Mouse (Mus musculus): ENCODE results near the gene Zc3h12c. TPM values are rescaled to one million over a fixed set of nuclear protein-coding genes. Genes with fewer than 3 reads are reported as not detected.

Gene Zc3h12c
- polyA plus RNA-seq, 1 experiment from 2014 or later, result 4.7 TPM

GRCm38 (mm10) chr9:52181419-52181818 is 13.0 kb upstream of the Zc3h12c start:
- ATAC-seq (ENCODE audit: low read depth), result no peak
- Histone ChIP-seq H3K9ac (no peak overlapping the region), H3K4me2 (no peak overlapping the region), H3K27ac (replicated peaks) (no peak overlapping the region), H3K4me1 (replicated peaks) (no peaks in the 10 kb centered on the region), H3K36me3 (no peaks in the 10 kb centered on the region), H3K9me3 (no peaks in the 10 kb centered on the region), H3K27me3 (no peaks in the 10 kb centered on the region), H3K4me3 (no peak overlapping the region)
- WGBS, result 88% methylated on average over 2 of the region's 2 CpGs

GRCm38 (mm10) chr9:52180851-52181250 is 12.5 kb upstream of the Zc3h12c start:
- Histone ChIP-seq H3K9me3 (no peaks in the 10 kb centered on the region), H3K27ac (replicated peaks) (no peak overlapping the region), H3K27me3 (no peaks in the 10 kb centered on the region), H3K4me1 (replicated peaks) (no peaks in the 10 kb centered on the region), H3K4me3 (no peak overlapping the region), H3K9ac (no peak overlapping the region), H3K36me3 (no peaks in the 10 kb centered on the region), H3K4me2 (no peak overlapping the region)
- WGBS, result 88% methylated on average over 6 of the region's 6 CpGs
- no peak for ATAC-seq (ENCODE audit: low read depth)

DNA sequence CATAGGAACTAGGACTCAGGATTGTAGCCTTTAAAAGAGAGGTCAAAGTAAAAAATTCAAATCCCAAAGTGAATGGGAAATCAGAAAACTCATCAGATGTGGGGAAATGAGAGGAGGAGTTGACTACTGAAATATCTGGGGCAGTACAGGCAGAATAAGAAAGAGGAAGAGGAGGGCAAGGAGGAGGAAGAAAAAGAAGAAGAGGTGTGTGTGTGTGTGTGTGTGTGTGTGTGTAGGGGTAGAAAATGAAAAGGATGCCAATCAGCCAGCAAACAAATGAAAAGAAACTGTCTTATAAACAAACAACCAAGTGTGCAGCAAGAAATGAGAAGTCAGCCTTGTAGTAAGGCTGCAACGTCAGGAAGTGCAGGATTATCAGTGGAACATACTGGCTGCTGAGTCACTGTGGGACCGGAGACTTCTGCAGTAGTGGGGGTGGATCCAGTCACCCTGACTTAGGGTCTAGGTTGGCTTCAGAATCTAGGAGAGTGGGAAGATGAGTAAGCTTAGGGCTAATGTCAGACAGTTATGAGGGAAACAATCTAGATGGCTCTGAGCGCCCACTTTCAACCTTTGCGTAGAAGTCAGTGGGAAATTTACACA is 7.0 kb upstream of the Zc3h12c start:
- 90% methylated on average over 4 of the region's 4 CpGs for WGBS
- H3K4me2 ChIP-seq, result no peak overlapping the region
- H3K4me3 ChIP-seq, result no peak overlapping the region
- peaks cover 14% of the 10 kb centered on the region for H3K27me3 ChIP-seq
- no peak for ATAC-seq (ENCODE audit: low read depth)
- H3K27ac ChIP-seq (replicated peaks), result no peak overlapping the region
- no peaks in the 10 kb centered on the region for H3K36me3 ChIP-seq
- no peaks in the 10 kb centered on the region for H3K9me3 ChIP-seq
- H3K9ac ChIP-seq, result no peak overlapping the region
- no peaks in the 10 kb centered on the region for H3K4me1 ChIP-seq (replicated peaks)

DNA sequence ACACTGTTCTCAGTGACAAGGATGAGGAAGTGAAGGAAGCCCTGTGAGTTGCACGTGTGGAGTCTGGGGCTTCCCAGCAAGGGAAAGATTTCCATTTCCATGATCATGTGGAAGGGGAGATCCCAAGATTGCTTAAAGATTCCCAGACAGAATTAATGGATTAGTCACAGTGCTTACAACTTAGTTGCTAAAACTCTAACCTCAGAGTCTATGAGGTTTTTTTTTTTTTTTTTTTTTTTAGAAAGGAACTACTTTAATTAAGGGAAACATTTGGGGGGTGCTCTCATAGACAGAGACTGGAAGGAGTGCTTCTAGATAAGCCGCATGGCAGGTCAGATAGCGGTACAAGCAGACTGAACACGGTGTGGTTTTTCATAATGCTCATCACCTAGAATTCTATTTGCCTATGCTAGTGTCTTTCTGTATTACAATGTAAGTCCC is 6.3 kb upstream of the Zc3h12c start:
- Histone ChIP-seq H3K27ac (replicated peaks) (no peak overlapping the region), H3K4me2 (no peak overlapping the region), H3K27me3 (peaks cover 21% of the 10 kb centered on the region), H3K36me3 (no peaks in the 10 kb centered on the region), H3K4me3 (no peak overlapping the region), H3K9ac (no peak overlapping the region), H3K4me1 (replicated peaks) (no peaks in the 10 kb centered on the region), H3K9me3 (no peaks in the 10 kb centered on the region)
- WGBS, result 93% methylated on average over 4 of the region's 4 CpGs
- no peak for ATAC-seq (ENCODE audit: low read depth)

- H3K9ac ChIP-seq, result no peak overlapping the region
- no peak overlapping the region for H3K27ac ChIP-seq (replicated peaks)
- H3K4me3 ChIP-seq, result no peak overlapping the region
- H3K9me3 ChIP-seq, result no peaks in the 10 kb centered on the region
- H3K36me3 ChIP-seq, result no peaks in the 10 kb centered on the region
- peaks cover 25% of the 10 kb centered on the region for H3K27me3 ChIP-seq
- 97% methylated on average over 2 of the region's 2 CpGs for WGBS
- ATAC-seq (ENCODE audit: low read depth), result no peak
- H3K4me2 ChIP-seq, result no peak overlapping the region
- peaks cover 5% of the 10 kb centered on the region for H3K4me1 ChIP-seq (replicated peaks)
Measured at GRCm38 (mm10) chr9:52173937-52174336, 5.6 kb upstream of the Zc3h12c start.

DNA sequence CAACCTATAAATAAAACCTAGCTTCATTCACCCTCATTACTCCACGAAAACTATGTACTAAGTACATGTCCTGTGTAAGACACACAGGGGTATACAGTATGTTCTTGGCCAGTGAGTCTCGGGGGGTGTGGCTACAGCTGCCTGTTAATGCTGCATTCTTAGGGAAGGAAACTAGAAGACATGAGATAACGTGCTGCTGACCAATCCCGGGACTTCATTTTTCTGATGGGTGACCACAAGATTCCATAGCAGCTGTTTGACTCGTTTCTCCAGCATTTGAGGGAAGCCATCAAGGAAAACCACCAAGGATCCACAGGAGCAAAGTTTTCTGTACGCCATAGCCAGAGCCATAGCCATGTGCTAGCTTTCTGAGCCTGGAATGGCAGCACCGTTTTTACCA is 4.2 kb upstream of the Zc3h12c start:
- 69% methylated on average over 7 of the region's 7 CpGs for WGBS
- Histone ChIP-seq H3K27me3 (peaks cover 25% of the 10 kb centered on the region), H3K9ac (no peak overlapping the region)

DNA sequence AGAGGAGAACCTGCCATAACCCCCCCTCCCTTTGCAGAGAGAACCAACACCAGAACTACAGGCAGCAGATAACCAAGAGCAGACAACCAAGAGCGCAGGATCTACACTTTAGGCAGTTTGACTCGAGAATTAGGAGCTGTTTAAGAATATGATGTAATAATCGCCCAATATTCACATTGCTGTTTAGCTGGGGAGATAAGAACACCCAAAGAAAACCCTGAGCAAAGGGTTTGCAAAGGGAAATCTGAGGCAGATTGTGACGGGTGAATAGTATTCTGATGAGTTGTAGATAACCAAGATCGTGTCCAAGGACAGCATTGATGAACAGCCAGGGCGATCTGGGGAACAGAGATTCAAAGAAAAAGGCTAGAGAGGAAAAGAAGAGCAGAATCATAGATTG is 2.3 kb upstream of the Zc3h12c start:
- Histone ChIP-seq H3K36me3 (no peaks in the 10 kb centered on the region), H3K4me1 (replicated peaks) (peaks cover 25% of the 10 kb centered on the region), H3K4me3 (no peak overlapping the region), H3K27ac (replicated peaks) (no peak overlapping the region), H3K4me2 (no peak overlapping the region), H3K9me3 (no peaks in the 10 kb centered on the region), H3K27me3 (peaks cover 25% of the 10 kb centered on the region), H3K9ac (no peak overlapping the region)
- WGBS, result 91% methylated on average over 6 of the region's 6 CpGs
- no peak for ATAC-seq (ENCODE audit: low read depth)

More for the DNA sequence above, 4.2 kb upstream of the Zc3h12c start:
- Histone ChIP-seq H3K4me2 (no peak overlapping the region), H3K4me3 (no peak overlapping the region), H3K27ac (replicated peaks) (no peak overlapping the region), H3K4me1 (replicated peaks) (peaks cover 7% of the 10 kb centered on the region), H3K36me3 (no peaks in the 10 kb centered on the region), H3K9me3 (no peaks in the 10 kb centered on the region)
- no peak for ATAC-seq (ENCODE audit: low read depth)

GRCm38 (mm10) chr9:52170131-52170530 is 1.8 kb upstream of the Zc3h12c start:
- H3K27me3 ChIP-seq, result peaks cover 25% of the 10 kb centered on the region
- no peaks in the 10 kb centered on the region for H3K9me3 ChIP-seq
- ATAC-seq (ENCODE audit: low read depth), result no peak
- 79% methylated on average over 3 of the region's 3 CpGs for WGBS
- H3K4me1 ChIP-seq (replicated peaks), result peaks cover 30% of the 10 kb centered on the region
- H3K4me2 ChIP-seq, result no peak overlapping the region
- no peaks in the 10 kb centered on the region for H3K36me3 ChIP-seq
- H3K27ac ChIP-seq (replicated peaks), result no peak overlapping the region
- H3K4me3 ChIP-seq, result no peak overlapping the region
- no peak overlapping the region for H3K9ac ChIP-seq

- Histone ChIP-seq H3K9ac (peak overlapping the region; percentile 100), H3K9me3 (no peaks in the 10 kb centered on the region), H3K27me3 (peaks cover 25% of the 10 kb centered on the region), H3K4me1 (replicated peaks) (peaks cover 38% of the 10 kb centered on the region), H3K27ac (replicated peaks) (peak overlapping the region; percentile 99), H3K4me3 (peak overlapping the region; percentile 94), H3K36me3 (no peaks in the 10 kb centered on the region), H3K4me2 (peak overlapping the region; percentile 70)
- under 1% methylated on average over 31 of the region's 34 CpGs for WGBS
- ATAC-seq (ENCODE audit: low read depth), result peak; percentile 91
Measured at GRCm38 (mm10) chr9:52168686-52169270, 406 bp upstream of the Zc3h12c start.

- peaks cover 42% of the 10 kb centered on the region for H3K4me1 ChIP-seq (replicated peaks)
- H3K9me3 ChIP-seq, result no peaks in the 10 kb centered on the region
- 6% methylated on average over 8 of the region's 8 CpGs for WGBS
- peaks cover 25% of the 10 kb centered on the region for H3K27me3 ChIP-seq
- peak overlapping the region; percentile 100 for H3K9ac ChIP-seq
- peak overlapping the region; percentile 99 for H3K27ac ChIP-seq (replicated peaks)
- H3K4me3 ChIP-seq, result peak overlapping the region; percentile 94
- no peak for ATAC-seq (ENCODE audit: low read depth)
- no peaks in the 10 kb centered on the region for H3K36me3 ChIP-seq
- peak overlapping the region; percentile 70 for H3K4me2 ChIP-seq
Measured at GRCm38 (mm10) chr9:52167506-52167862, 888 bp downstream of the Zc3h12c start.

DNA sequence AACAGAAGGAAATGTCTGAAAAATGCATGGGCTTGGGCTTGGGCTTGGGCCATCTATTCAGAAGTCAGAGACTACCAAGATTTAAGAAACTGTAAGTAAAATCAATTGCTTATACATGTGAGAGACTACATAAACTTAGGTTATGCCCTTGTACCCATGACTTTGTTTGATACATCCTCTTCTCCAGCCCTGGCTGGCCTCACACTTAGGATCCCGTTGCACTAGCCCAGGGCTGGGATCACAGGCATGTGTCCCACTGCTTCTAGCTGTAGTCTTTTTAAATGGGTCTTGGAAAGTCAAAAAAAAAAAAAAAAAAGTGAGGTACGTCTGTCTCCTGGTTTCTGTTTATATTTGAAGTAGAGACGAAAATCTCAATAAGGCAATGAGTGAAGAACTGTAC is 1.3 kb downstream of the Zc3h12c start:
- Histone ChIP-seq H3K4me1 (replicated peaks) (peaks cover 43% of the 10 kb centered on the region), H3K9ac (peak overlapping the region; percentile 100), H3K4me2 (peak overlapping the region; percentile 70), H3K27me3 (peaks cover 25% of the 10 kb centered on the region), H3K36me3 (no peaks in the 10 kb centered on the region), H3K27ac (replicated peaks) (peak overlapping the region; percentile 99), H3K9me3 (no peaks in the 10 kb centered on the region), H3K4me3 (peak overlapping the region; percentile 94)
- whole genome bisulfite sequencing, result 7% methylated on average over 3 of the region's 3 CpGs
- no peak for ATAC-seq (ENCODE audit: low read depth)

GRCm38 (mm10) chr9:52165706-52166090 is 2.7 kb downstream of the Zc3h12c start:
- peaks cover 14% of the 10 kb centered on the region for H3K27me3 ChIP-seq
- 91% methylated on average over 3 of the region's 3 CpGs for WGBS
- H3K9me3 ChIP-seq, result 0 out of 2 replicates have a peak, but pooled peaks cover 4% of the 10 kb centered on the region
- ATAC-seq (ENCODE audit: low read depth), result no peak
- H3K4me1 ChIP-seq (replicated peaks), result peaks cover 43% of the 10 kb centered on the region
- no peak overlapping the region for H3K4me3 ChIP-seq
- no peak overlapping the region for H3K27ac ChIP-seq (replicated peaks)
- no peak overlapping the region for H3K4me2 ChIP-seq
- 0 out of 2 replicates have a peak, but pooled peaks cover 1% of the 10 kb centered on the region for H3K36me3 ChIP-seq
- no peak overlapping the region for H3K9ac ChIP-seq

Data from neural tube, embryonic 13.5 days (tissue).